Mouse (Mus musculus) liver, adult 2 months (tissue): ENCODE data around the gene Ccdc80. TPM values are rescaled to one million over a fixed set of nuclear protein-coding genes. Genes with fewer than 3 reads are reported as not detected.

Experiments used
- DNase-seq: peaks from one replicate; pipeline ENCODE4 v3.0.0-alpha.2; 2011; ENCODE audit warnings: low read depth, low spot score; ENCODE audit errors: extremely low read depth
- H3K27ac ChIP-seq: fragments of 200-500 bp; replicated peaks from 2 replicates; pipeline ENCODE4 v1.5.1; 2012; ENCODE audit warnings: low read depth, mild to moderate bottlenecking, control low read depth, inconsistent platforms, low read length; ENCODE audit not compliant: insufficient read depth
- H3K27me3 ChIP-seq: fragments of 200-500 bp; 2 replicates; pipeline ENCODE4 v1.6.1; 2012; ENCODE audit warnings: mild to moderate bottlenecking, moderate library complexity, low read length, inconsistent platforms; ENCODE audit not compliant: control insufficient read depth, insufficient read depth
- H3K36me3 ChIP-seq: fragments of 200-500 bp; 2 replicates; pipeline ENCODE4 v1.6.1; 2012; ENCODE audit warnings: low read length, inconsistent platforms; ENCODE audit not compliant: control insufficient read depth, insufficient read depth
- H3K4me1 ChIP-seq: fragments of 200-500 bp; 2 replicates; pipeline ENCODE4 v1.6.1; 2011; ENCODE audit warnings: low read length; ENCODE audit not compliant: control insufficient read depth, insufficient read depth
- H3K4me3 ChIP-seq: fragments of 200-500 bp; 2 replicates; pipeline ENCODE4 v1.5.1; 2011; ENCODE audit warnings: low read depth, mild to moderate bottlenecking, control low read depth, low read length, moderate library complexity; ENCODE audit not compliant: insufficient read depth
- H3K79me2 ChIP-seq: fragments of 200-500 bp; 2 replicates; pipeline ENCODE4 v1.6.1; 2012; ENCODE audit warnings: inconsistent platforms, mild to moderate bottlenecking, low read length, moderate library complexity; ENCODE audit not compliant: control insufficient read depth, insufficient read depth
- H3K9ac ChIP-seq: fragments of 200-500 bp; 2 replicates; pipeline ENCODE4 v1.6.1; 2012; ENCODE audit warnings: low read depth, mild to moderate bottlenecking, control low read depth, inconsistent platforms, low read length
- CTCF ChIP-seq: fragments of 200-500 bp; IDR thresholded peaks from 2 replicates; pipeline ENCODE4 v1.5.1; 2011; ENCODE audit warnings: low read depth, low read length, control low read depth
- POLR2A ChIP-seq: fragments of 200-500 bp; IDR thresholded peaks from 2 replicates; pipeline ENCODE4 v1.6.1; 2011; ENCODE audit warnings: low read length, control low read depth; ENCODE audit not compliant: insufficient read depth; ENCODE audit errors: extremely low read depth
- WGBS: fragments of 180-500 bp; shearing (Covaris S2); methylation state at CpG from one replicate; pipeline ENCODE4 v1.1.7; 2018; 5-methylcytosine and 5-hydroxymethylcytosine counted together
- polyA plus RNA-seq: library from polyadenylated mRNA; depleted of rRNA; stranded (reverse); fragments of >200 nt; gene quantifications from 2 replicates; pipeline ENCODE4 v1.2.3, GENCODE M21; 2012
- total RNA-seq: library from RNA; depleted of rRNA; stranded (reverse); fragments of >200 nt; gene quantifications from 2 replicates; pipeline ENCODE4 v1.2.3, GENCODE M21; 2014

Gene Ccdc80
- total and polyA plus RNA-seq, 2 experiments: 4.5 to 8.2 TPM

DNA sequence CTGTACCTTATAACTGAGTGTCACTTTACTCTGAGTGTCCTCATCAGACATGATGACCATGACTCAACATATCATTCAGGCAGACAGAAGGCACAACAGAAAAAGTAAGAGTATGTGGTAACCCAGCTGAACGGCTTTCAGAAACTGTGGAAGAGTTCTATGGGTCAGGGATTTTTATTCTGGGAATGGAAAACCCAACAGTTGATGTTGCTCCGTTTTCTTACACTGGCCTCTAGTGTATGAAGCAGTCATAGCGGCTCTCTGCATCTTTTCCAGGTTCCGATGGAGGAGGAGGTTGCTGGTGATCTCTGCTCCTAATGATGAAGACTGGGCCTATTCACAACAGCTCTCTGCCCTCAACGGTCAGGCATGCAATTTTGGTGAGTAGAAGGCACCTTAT, 29.4 kb downstream of the Ccdc80 start:
- H3K4me1 ChIP-seq: no peaks in the 10 kb centered on the region
- WGBS: 74% methylated on average over 5 of the region's 5 CpGs
- peaks cover 2% of the 10 kb centered on the region for H3K36me3 ChIP-seq
- H3K27ac ChIP-seq: no peak overlapping the region
- TF ChIP-seq CTCF: no peak
- TF ChIP-seq POLR2A: no peak
- H3K9ac ChIP-seq: no peak overlapping the region
- H3K4me3 ChIP-seq: no peak overlapping the region
- H3K27me3 ChIP-seq: no peaks in the 10 kb centered on the region
- H3K79me2 ChIP-seq: no peaks in the 10 kb centered on the region
- DNase-seq: no peak

DNA sequence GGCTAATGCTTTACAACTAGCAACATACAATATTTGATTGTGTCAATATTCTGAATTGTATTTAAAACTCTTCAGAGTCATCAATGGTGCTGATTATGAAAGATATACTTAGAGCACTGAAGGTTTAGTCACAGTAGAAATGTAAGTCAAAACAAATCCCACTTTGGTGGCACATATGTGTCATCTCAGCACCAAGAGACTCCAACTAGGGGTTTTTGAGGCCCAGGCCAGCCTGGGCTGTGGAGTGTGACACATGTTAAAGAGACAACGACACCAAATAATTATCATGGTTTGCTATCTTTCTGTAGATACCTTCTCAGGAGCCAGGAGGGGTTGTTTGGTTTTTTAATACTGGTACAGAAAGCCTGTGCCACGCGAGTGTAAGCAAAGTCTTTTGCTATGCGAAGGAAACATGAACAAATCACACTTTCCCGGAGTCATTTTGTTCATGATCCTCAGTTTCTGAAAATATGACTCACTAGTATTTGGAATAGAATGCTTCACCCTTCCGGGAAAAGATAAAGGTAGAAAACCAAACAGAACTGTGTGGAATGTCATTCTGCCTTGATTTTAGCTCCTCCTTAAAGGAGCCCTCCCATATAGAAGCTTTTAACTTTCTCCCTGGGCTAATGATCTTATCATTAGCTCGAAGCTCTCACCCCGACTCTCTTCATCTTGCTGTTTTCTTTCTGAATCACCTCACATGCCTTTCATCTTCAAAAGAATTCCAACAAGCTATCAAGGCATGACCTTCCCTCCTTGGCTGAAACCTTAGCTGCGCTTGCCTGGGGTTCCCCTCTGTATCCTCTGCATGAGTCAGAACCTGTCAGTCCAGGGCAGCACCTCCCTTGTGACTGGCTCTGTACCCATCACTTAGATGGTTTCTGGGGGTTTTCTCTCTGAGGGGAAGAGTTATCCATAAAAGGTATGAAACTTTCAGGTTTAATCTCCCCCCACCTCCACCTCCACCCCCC, 31.3 kb downstream of the Ccdc80 start:
- H3K27ac ChIP-seq: no peak overlapping the region
- no peaks in the 10 kb centered on the region for H3K4me1 ChIP-seq
- WGBS: 56% methylated on average over 9 of the region's 9 CpGs
- H3K36me3 ChIP-seq: peaks cover 2% of the 10 kb centered on the region
- H3K79me2 ChIP-seq: no peaks in the 10 kb centered on the region
- H3K27me3 ChIP-seq: no peaks in the 10 kb centered on the region
- no peak for DNase-seq
- TF ChIP-seq POLR2A (no peak), CTCF (no peak)
- H3K4me3 ChIP-seq: no peak overlapping the region
- no peak overlapping the region for H3K9ac ChIP-seq

DNA sequence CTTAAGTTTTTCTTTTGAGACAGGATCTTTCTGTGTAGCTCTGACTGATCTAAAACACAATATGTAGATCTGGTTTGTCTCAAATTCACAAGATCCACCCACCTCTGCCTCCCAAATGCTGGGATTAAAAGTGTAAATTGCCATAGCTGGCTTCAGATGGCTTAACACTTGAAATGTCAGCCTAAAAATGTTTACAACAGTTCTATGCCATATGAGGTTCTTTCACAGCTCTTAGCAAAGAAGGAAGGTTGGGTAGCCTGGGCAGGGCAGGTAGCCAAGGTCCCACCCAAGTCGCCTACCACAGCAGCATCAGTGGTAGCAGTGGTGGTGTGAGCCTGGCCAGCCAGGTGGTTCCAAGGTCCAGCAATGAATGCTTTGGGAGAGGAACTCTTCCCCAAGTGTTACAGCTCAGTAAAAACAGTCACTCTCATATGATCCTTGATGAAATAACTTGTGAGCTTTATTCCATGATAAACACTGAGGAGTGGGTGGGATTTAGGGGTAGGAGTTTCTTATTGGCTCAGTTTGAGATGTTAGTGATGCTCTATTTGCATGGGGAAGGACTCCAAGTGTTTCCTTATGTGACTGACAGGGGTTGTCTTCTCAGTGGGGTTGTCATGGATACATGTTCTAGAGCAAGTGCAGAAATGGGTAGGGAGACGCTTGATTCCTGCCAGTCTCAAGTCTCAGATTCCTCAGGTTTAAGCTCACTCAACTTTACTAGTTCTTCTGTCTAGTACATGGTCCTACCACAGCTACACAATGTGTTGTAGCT, 34.9 kb downstream of the Ccdc80 start:
- no peak overlapping the region for H3K9ac ChIP-seq
- no peaks in the 10 kb centered on the region for H3K79me2 ChIP-seq
- H3K4me1 ChIP-seq: no peaks in the 10 kb centered on the region
- H3K36me3 ChIP-seq: peaks cover 2% of the 10 kb centered on the region
- H3K4me3 ChIP-seq: no peak overlapping the region
- H3K27me3 ChIP-seq: no peaks in the 10 kb centered on the region
- TF ChIP-seq POLR2A: no peak
- TF ChIP-seq CTCF: no peak
- no peak for DNase-seq
- H3K27ac ChIP-seq: no peak overlapping the region
- 87% methylated on average over 2 of the region's 2 CpGs for WGBS

DNA sequence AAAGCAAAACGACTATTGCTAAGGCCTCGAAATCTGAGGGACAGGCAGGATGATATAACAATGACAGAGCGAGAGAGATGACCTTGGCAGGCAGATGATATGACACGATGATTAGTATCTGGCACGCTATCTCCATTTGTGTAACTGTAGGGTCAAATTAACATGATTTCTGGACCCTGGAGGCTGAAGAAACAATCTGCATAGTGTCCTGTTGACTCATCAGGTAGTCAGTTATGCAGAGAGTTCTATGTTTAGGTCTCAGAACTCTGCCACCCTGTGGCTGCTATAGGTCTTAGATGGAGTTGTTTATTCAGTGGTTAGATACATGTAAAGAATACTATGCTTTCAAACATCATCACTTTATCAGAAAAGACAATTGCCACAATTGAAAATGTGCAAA, 48.5 kb downstream of the Ccdc80 start:
- no peaks in the 10 kb centered on the region for H3K27me3 ChIP-seq
- no peak overlapping the region for H3K4me3 ChIP-seq
- DNase-seq: no peak
- TF ChIP-seq CTCF (no peak), POLR2A (no peak)
- WGBS: 92% methylated on average over 5 of the region's 5 CpGs
- H3K9ac ChIP-seq: no peak overlapping the region
- H3K36me3 ChIP-seq: peaks cover 56% of the 10 kb centered on the region
- H3K4me1 ChIP-seq: no peaks in the 10 kb centered on the region
- no peaks in the 10 kb centered on the region for H3K79me2 ChIP-seq
- H3K27ac ChIP-seq: no peak overlapping the region

DNA sequence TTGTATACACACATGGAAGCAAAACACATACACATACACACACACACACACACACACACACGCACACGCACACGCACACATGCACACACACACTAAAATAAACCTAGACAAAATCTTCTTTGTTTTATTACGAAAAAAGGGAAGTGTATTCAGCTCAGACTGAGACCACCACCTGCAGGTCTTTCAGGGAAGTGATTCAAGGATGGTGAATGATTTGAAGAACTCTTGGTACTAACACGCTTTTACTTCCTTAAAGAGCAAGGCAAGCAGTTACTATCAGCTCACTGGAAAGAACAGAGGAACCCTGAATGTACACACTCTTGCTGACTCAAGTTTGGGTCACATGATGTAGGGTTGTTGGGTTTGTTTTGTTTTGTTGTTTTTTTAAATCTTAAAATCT, 49.4 kb downstream of the Ccdc80 start:
- 94% methylated on average over 5 of the region's 5 CpGs for WGBS
- H3K36me3 ChIP-seq: peaks cover 62% of the 10 kb centered on the region
- H3K27ac ChIP-seq: no peak overlapping the region
- TF ChIP-seq POLR2A (no peak), CTCF (no peak)
- H3K4me1 ChIP-seq: no peaks in the 10 kb centered on the region
- no peak overlapping the region for H3K4me3 ChIP-seq
- no peak overlapping the region for H3K9ac ChIP-seq
- DNase-seq: no peak
- no peaks in the 10 kb centered on the region for H3K79me2 ChIP-seq
- no peaks in the 10 kb centered on the region for H3K27me3 ChIP-seq

DNA sequence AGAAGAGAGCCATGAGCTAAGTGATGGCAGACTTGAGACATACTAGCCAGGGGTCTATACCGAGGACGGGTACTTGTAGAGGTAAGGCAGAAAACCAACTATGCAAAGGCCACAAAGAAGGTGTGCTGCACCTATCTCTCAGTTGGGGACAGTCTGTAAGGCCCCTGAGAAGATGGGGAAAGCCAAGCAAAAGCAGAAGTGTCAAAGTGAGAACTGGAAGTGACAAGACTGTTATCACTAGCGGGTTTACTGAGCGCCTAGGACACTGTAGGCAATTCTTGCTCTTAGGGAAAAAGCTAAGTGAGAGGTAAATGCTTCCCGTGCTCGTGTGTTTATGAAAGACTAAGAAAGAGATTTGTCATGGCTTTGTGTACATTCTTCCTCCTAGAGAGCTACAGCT, 51.9 kb downstream of the Ccdc80 start:
- H3K27ac ChIP-seq: no peak overlapping the region
- 91% methylated on average over 6 of the region's 6 CpGs for WGBS

More for the DNA sequence above, 51.9 kb downstream of the Ccdc80 start:
- no peak overlapping the region for H3K4me3 ChIP-seq
- no peaks in the 10 kb centered on the region for H3K27me3 ChIP-seq
- no peak overlapping the region for H3K9ac ChIP-seq
- no peaks in the 10 kb centered on the region for H3K4me1 ChIP-seq
- peaks cover 70% of the 10 kb centered on the region for H3K36me3 ChIP-seq
- TF ChIP-seq CTCF: no peak
- TF ChIP-seq POLR2A: no peak
- no peak for DNase-seq
- no peaks in the 10 kb centered on the region for H3K79me2 ChIP-seq
